Mouse (Mus musculus): ENCODE measurements around the gene Rnf113a2.

DNA sequence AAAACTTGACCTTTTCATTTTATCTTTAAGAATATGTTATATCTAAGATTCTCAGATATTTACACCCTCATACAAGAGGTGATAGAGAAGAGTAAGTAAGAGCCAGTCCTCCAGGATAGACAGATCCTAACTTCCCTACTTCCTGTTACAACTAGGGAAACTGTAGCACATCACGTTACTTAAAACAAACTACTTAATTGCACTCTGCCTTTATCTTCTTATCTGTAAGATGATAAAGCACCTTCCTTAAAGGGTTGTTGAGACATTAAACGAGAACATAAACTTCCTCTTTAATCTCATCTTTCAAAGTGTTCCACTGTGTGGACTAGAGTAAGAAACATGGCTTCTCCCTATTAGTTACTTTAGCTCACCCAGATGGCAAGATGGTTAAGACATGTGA is 21.7 kb downstream of the Rnf113a2 start:
- TF ChIP-seq POLR2A (IDR thresholded peaks at IDR 0.05; ENCODE audit: low read depth, low read length): no peak
- no peak for TF ChIP-seq CTCF (IDR thresholded peaks at IDR 0.05; ENCODE audit: borderline replicate concordance, insufficient read depth, low read length)

Data from embryonic fibroblast, embryonic 13.5 days (primary cell).